39 mouse cellular contexts compared by ENCODE assay signal in the genomic region with DNA sequence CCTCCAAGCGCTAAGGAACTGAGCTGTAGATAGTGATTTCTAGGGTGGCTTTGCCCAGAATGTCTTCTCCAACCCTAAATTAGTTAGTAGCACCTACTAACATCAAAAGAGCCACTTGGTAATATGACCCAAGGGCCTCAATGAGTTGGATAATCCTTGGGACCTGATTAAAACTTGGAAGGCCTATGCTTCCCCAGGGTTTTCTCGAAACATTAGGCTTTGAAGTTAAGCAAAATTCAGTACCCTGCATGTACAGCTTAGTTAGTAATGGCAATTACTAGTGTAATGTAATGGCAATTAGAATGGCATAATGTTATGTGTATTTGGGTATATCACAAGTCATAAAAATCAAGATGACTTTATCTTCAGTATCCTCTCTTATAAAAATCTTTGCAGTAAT. TPM values are rescaled to one million over a fixed set of nuclear protein-coding genes. Genes with fewer than 3 reads are reported as not detected.
"Had no signal": no experiment of that assay in that cellular context is flagged by ENCODE, and none has a peak within 500 bp of the region (broad histone marks: within the 10 kb centered on the region; RNA-seq: fewer than 3 reads in every experiment).

Gene Olfr983 (minus strand): TSS at position 101 of the 400 bp plus-strand sequence.

- H3K4me1 ChIP-seq: limb, embryonic 10.5 days; limb, embryonic 12.5 days; limb, embryonic 13.5 days; limb, embryonic 15.5 days; liver, embryonic 12.5 days; liver, embryonic 13.5 days; liver, embryonic 15.5 days; lung, embryonic 15.5 days; megakaryocyte, embryonic 14.5 days; midbrain, embryonic 10.5 days; midbrain, embryonic 12.5 days; midbrain, embryonic 13.5 days; midbrain, embryonic 15.5 days; neural tube, embryonic 12.5 days had no signal

- H3K27ac ChIP-seq: limb, embryonic 10.5 days; limb, embryonic 12.5 days; limb, embryonic 13.5 days; limb, embryonic 15.5 days; liver, embryonic 12.5 days; liver, embryonic 13.5 days; liver, embryonic 14.5 days; liver, embryonic 15.5 days; lung, embryonic 15.5 days; macrophage; midbrain, embryonic 10.5 days; midbrain, embryonic 12.5 days; midbrain, embryonic 13.5 days; midbrain, embryonic 15.5 days; neural tube, embryonic 12.5 days had no signal

- H3K4me3 ChIP-seq: limb, embryonic 10.5 days; limb, embryonic 12.5 days; limb, embryonic 13.5 days; limb, embryonic 15.5 days; liver, embryonic 12.5 days; liver, embryonic 13.5 days; liver, embryonic 15.5 days; lung, embryonic 15.5 days; megakaryocyte, embryonic 14.5 days; midbrain, embryonic 10.5 days; midbrain, embryonic 12.5 days; midbrain, embryonic 13.5 days; midbrain, embryonic 15.5 days; myocyte; neural tube, embryonic 12.5 days had no signal

- DNase-seq: left cerebral cortex, postnatal 4 days; liver; liver, embryonic 13.5 days; liver, postnatal 0 days; lung, adult 18-20 months; lung, adult 2 months; lung, embryonic 14.5 days; lung, postnatal 10 days; lung, postnatal 14 days; lung, postnatal 36 days; lung, postnatal 4 days; midbrain, embryonic 14.5 days had no signal

RNA-seq across cellular contexts. Expression of gene Olfr983, which starts in this region (rescaled TPM):
- polyA plus RNA-seq: limb, embryonic 10.5 days; limb, embryonic 11.5 days; limb, embryonic 12.5 days; limb, embryonic 13.5 days; limb, embryonic 14.5 days; limb, embryonic 15.5 days; liver, adult 2 months; liver, embryonic 11.5 days; liver, embryonic 12.5 days; liver, embryonic 13.5 days; liver, embryonic 14.5 days; liver, embryonic 15.5 days; liver, embryonic 16.5 days; liver, postnatal 0 days; lung, adult 2 months; lung, embryonic 14.5 days; lung, embryonic 15.5 days; lung, embryonic 16.5 days; lung, postnatal 0 days; macrophage; midbrain, embryonic 10.5 days; midbrain, embryonic 11.5 days; midbrain, embryonic 12.5 days; midbrain, embryonic 13.5 days; midbrain, embryonic 14.5 days; midbrain, embryonic 15.5 days; midbrain, embryonic 16.5 days; midbrain, postnatal 0 days; myocyte; neural tube, embryonic 11.5 days; neural tube, embryonic 12.5 days had no signal
